Mouse (Mus musculus): ENCODE measurements around the gene Pde8a. TPM values are rescaled to one million over a fixed set of nuclear protein-coding genes. Genes with fewer than 3 reads are reported as not detected.

Gene Pde8a
- polyA plus RNA-seq, 1 experiment from 2014 or later = 6.4 TPM

- H3K27me3 ChIP-seq = no peaks in the 10 kb centered on the region
- H3K4me1 ChIP-seq = 0 out of 2 replicates have a peak, but pooled peaks cover 4% of the 10 kb centered on the region
- H3K4me2 ChIP-seq (replicated peaks) = no peak overlapping the region
- H3K36me3 ChIP-seq = no peaks in the 10 kb centered on the region
- no peak overlapping the region for H3K27ac ChIP-seq (replicated peaks)
- H3K4me3 ChIP-seq (replicated peaks) = no peak overlapping the region
- ATAC-seq (ENCODE audit: insufficient number of reproducible peaks, low FRiP score, low TSS enrichment, low read depth) = no peak
- H3K9me3 ChIP-seq (replicated peaks) = no peaks in the 10 kb centered on the region
- no peak overlapping the region for H3K9ac ChIP-seq
Measured at GRCm38 (mm10) chr7:81311581-81311980, 98.2 kb downstream of the Pde8a start.

DNA sequence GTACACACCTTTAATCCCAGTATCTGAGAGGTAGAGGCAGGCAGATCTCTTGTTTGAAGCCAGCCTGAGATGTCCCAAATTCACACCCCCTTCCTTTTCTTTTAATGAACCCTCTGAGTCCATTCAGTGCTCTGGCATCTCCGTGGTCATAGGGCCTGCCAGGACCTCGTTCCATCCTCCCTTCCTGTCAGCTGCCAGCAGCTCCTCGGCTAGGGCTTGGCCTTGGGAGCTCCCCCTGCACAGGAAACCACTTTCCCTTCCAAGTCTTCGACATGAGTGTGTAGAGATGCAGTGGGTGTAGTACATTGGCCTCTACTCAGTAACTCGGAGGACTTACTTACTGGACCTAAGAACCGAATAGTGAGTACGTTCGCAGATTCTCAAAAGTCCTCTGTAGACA is 102.2 kb downstream of the Pde8a start:
- H3K4me2 ChIP-seq (replicated peaks) = no peak overlapping the region
- no peak for ATAC-seq (ENCODE audit: insufficient number of reproducible peaks, low FRiP score, low TSS enrichment, low read depth)
- H3K4me1 ChIP-seq = 0 out of 2 replicates have a peak, but pooled peaks cover 4% of the 10 kb centered on the region
- no peak overlapping the region for H3K9ac ChIP-seq
- no peaks in the 10 kb centered on the region for H3K36me3 ChIP-seq
- H3K27ac ChIP-seq (replicated peaks) = no peak overlapping the region
- WGBS = 70% methylated on average over 8 of the region's 8 CpGs
- H3K27me3 ChIP-seq = no peaks in the 10 kb centered on the region
- H3K4me3 ChIP-seq (replicated peaks) = no peak overlapping the region
- H3K9me3 ChIP-seq (replicated peaks) = no peaks in the 10 kb centered on the region

DNA sequence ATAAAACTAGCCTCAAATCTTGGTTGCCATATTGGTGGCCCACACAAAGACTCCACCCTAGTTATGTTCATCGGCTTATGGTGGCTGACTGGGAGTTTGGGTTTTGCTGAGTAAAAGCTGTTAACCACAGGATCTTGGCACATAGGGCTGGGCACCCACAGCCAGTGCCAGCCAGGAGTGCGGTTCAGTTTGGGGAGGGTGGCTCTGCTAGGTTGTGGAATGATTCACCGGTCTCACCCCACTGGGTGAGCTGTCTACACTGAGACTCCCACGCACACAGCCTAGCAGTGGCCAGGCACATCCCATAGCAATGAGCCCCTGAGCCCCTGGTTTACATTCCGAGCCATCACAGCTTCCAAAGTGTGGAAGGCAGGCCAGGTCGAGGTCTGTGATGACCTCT is 106.4 kb downstream of the Pde8a start:
- Histone ChIP-seq H3K27me3 (no peaks in the 10 kb centered on the region), H3K4me1 (no peaks in the 10 kb centered on the region), H3K9me3 (replicated peaks) (no peaks in the 10 kb centered on the region), H3K9ac (no peak overlapping the region), H3K27ac (replicated peaks) (no peak overlapping the region), H3K36me3 (no peaks in the 10 kb centered on the region), H3K4me2 (replicated peaks) (no peak overlapping the region), H3K4me3 (replicated peaks) (no peak overlapping the region)
- 79% methylated on average over 6 of the region's 6 CpGs for WGBS
- no peak for ATAC-seq (ENCODE audit: insufficient number of reproducible peaks, low FRiP score, low TSS enrichment, low read depth)

DNA sequence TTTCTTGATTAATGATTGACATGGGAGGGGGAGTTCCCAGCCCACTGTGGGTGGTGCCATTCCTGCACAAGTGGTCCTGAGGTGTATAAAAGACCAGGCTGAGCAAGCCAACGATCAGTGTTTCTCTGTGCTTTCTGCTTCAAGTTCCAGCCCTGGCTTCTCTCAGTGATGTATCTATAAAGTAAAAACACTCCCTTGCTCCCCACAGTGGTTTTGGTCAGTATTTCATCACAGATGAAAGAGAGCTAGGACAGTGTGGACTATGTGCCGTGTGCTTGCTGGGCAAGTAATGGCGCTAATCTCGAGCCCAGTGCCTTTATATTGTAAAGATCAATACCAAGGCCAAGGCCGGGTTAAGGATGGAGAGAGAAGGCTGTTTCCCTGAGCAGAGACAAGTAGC is 108.4 kb downstream of the Pde8a start:
- H3K4me1 ChIP-seq = no peaks in the 10 kb centered on the region
- H3K4me2 ChIP-seq (replicated peaks) = no peak overlapping the region
- no peak overlapping the region for H3K27ac ChIP-seq (replicated peaks)
- H3K4me3 ChIP-seq (replicated peaks) = no peak overlapping the region
- H3K36me3 ChIP-seq = no peaks in the 10 kb centered on the region
- WGBS = 87% methylated on average over 5 of the region's 5 CpGs
- no peak overlapping the region for H3K9ac ChIP-seq
- H3K9me3 ChIP-seq (replicated peaks) = no peaks in the 10 kb centered on the region
- ATAC-seq (ENCODE audit: insufficient number of reproducible peaks, low FRiP score, low TSS enrichment, low read depth) = no peak
- no peaks in the 10 kb centered on the region for H3K27me3 ChIP-seq

DNA sequence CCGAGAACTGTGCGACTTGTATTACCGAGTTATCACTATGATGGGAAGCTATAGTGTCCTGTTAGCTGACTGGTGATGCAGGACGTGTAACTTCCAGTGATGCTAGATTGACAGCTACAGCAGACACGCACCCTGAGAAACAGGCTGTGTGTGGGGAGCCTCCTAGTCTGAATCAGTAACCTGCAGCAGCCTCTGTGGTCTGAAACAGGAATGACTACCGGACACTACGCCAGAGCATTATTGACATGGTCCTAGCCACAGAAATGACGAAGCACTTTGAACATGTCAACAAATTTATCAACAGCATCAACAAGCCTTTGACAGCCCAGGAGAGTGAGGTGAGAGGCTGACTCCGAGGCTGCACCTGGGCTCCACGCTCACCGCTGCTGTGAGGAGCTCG is 112.6 kb downstream of the Pde8a start:
- H3K27ac ChIP-seq (replicated peaks) = no peak overlapping the region

DNA sequence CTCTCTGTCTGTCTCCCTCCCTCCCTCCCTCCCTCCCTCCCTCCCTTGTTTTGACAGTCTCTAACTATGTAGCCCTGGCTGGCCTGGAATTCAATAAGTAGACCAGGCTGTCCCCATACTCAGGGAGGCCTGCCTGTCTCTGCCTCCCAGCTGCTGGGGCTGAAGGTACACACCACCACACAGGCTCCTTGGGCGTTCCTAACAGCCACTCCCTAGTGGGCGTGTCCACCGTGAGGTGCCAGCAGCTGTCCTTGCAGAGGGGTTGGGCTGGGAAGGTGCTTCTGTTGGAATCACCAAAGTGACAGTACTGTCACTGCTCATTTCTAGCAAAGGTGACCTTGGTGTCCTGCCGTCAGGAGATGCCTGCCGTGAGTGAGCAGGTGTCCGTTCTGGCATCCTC is 113.5 kb downstream of the Pde8a start:
- Histone ChIP-seq H3K27ac (replicated peaks) (no peak overlapping the region), H3K9me3 (replicated peaks) (no peaks in the 10 kb centered on the region), H3K4me1 (no peaks in the 10 kb centered on the region), H3K4me2 (replicated peaks) (no peak overlapping the region), H3K27me3 (no peaks in the 10 kb centered on the region), H3K36me3 (peaks cover 18% of the 10 kb centered on the region), H3K4me3 (replicated peaks) (no peak overlapping the region), H3K9ac (no peak overlapping the region)
- WGBS = 88% methylated on average over 6 of the region's 6 CpGs
- ATAC-seq (ENCODE audit: insufficient number of reproducible peaks, low FRiP score, low TSS enrichment, low read depth) = no peak

More for the DNA sequence above, 112.6 kb downstream of the Pde8a start:
- Histone ChIP-seq H3K4me2 (replicated peaks) (no peak overlapping the region), H3K4me1 (no peaks in the 10 kb centered on the region), H3K27me3 (no peaks in the 10 kb centered on the region), H3K36me3 (peaks cover 18% of the 10 kb centered on the region), H3K4me3 (replicated peaks) (no peak overlapping the region), H3K9ac (no peak overlapping the region), H3K9me3 (replicated peaks) (no peaks in the 10 kb centered on the region)
- no peak for ATAC-seq (ENCODE audit: insufficient number of reproducible peaks, low FRiP score, low TSS enrichment, low read depth)
- WGBS = 81% methylated on average over 12 of the region's 12 CpGs

- H3K9ac ChIP-seq = no peak overlapping the region
- H3K4me1 ChIP-seq = no peaks in the 10 kb centered on the region
- H3K9me3 ChIP-seq (replicated peaks) = no peaks in the 10 kb centered on the region
- ATAC-seq (ENCODE audit: insufficient number of reproducible peaks, low FRiP score, low TSS enrichment, low read depth) = no peak
- H3K27me3 ChIP-seq = no peaks in the 10 kb centered on the region
- 83% methylated on average over 10 of the region's 10 CpGs for WGBS
- H3K27ac ChIP-seq (replicated peaks) = no peak overlapping the region
- H3K36me3 ChIP-seq = peaks cover 21% of the 10 kb centered on the region
- H3K4me3 ChIP-seq (replicated peaks) = no peak overlapping the region
- H3K4me2 ChIP-seq (replicated peaks) = no peak overlapping the region
Measured at GRCm38 (mm10) chr7:81327661-81328060, 114.3 kb downstream of the Pde8a start.

- whole genome bisulfite sequencing = 33% methylated on average over 3 of the region's 3 CpGs
- no peaks in the 10 kb centered on the region for H3K4me1 ChIP-seq
- peaks cover 34% of the 10 kb centered on the region for H3K36me3 ChIP-seq
- H3K27me3 ChIP-seq = no peaks in the 10 kb centered on the region
- H3K4me3 ChIP-seq (replicated peaks) = no peak overlapping the region
- no peak overlapping the region for H3K27ac ChIP-seq (replicated peaks)
- H3K9ac ChIP-seq = no peak overlapping the region
- H3K4me2 ChIP-seq (replicated peaks) = no peak overlapping the region
- ATAC-seq (ENCODE audit: insufficient number of reproducible peaks, low FRiP score, low TSS enrichment, low read depth) = no peak
- H3K9me3 ChIP-seq (replicated peaks) = no peaks in the 10 kb centered on the region
Measured at GRCm38 (mm10) chr7:81330767-81331166, 117.4 kb downstream of the Pde8a start.

- no peaks in the 10 kb centered on the region for H3K27me3 ChIP-seq
- WGBS = 86% methylated on average over 7 of the region's 7 CpGs
- no peaks in the 10 kb centered on the region for H3K9me3 ChIP-seq (replicated peaks)
- no peak overlapping the region for H3K4me3 ChIP-seq (replicated peaks)
- H3K27ac ChIP-seq (replicated peaks) = no peak overlapping the region
- H3K4me1 ChIP-seq = no peaks in the 10 kb centered on the region
- ATAC-seq (ENCODE audit: insufficient number of reproducible peaks, low FRiP score, low TSS enrichment, low read depth) = no peak
- H3K9ac ChIP-seq = no peak overlapping the region
- H3K4me2 ChIP-seq (replicated peaks) = no peak overlapping the region
- H3K36me3 ChIP-seq = peaks cover 44% of the 10 kb centered on the region
Measured at GRCm38 (mm10) chr7:81331851-81332250, 118.5 kb downstream of the Pde8a start.

DNA sequence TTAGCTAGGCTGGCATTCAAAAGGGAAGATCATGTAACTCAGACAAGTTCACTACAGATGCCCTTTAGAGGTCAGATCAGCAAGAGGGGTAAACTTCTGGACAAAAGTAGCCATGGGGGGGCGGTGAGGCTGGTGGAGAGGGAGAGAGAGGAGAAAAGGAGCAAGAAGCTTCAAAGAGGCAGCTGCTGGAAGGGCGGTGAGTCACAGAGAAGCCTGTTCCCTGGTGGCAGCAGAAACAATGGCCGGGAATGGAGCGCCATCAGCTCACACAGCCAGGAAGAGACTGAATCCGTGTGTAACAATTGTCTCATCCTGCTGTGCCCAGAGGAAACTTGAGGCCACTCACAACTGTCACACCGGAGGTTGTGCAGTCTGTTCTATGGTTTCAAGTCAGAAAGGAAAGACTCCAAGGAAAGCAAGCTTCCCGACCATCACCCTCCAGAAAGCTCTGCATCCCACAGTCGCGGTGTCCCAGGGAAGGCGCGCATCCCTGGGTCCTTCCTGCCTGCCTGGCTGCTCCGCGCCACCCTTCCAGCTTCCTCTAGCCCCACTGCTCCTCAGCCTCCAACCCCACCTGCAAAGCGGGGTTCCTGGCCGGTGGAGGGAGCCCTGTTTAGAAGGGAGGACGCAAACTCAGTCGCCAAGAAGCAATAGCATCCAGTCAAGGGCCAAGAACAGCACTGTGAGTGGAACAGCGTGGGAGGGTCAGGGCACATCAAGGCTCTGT is 122.5 kb downstream of the Pde8a start:
- no peak for ATAC-seq (ENCODE audit: insufficient number of reproducible peaks, low FRiP score, low TSS enrichment, low read depth)
- Histone ChIP-seq H3K9ac (no peak overlapping the region), H3K36me3 (peaks cover 64% of the 10 kb centered on the region), H3K27me3 (no peaks in the 10 kb centered on the region), H3K27ac (replicated peaks) (peak overlapping the region; percentile 51; the same call in 1 of the 2 replicates), H3K4me3 (replicated peaks) (no peak overlapping the region), H3K4me1 (no peaks in the 10 kb centered on the region), H3K4me2 (replicated peaks) (no peak overlapping the region), H3K9me3 (replicated peaks) (no peaks in the 10 kb centered on the region)
- 70% methylated on average over 18 of the region's 18 CpGs for WGBS

DNA sequence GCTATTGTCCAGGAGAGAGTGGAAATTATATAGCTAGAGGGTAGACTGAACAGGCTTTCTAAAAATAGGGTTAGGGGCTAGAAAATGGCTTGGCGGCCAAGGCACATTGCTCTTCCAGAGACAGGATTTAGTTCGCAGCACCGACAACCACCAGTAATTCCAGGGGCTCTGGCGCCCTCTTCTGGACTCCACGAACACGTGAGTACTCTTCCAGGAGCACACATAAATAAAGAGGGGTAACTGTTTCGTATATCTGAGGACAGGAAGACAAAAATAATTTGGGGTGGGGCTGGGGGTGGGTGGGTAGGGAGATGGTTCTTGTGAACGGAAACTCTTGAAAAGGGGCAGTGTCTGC is 123.0 kb downstream of the Pde8a start:
- no peak overlapping the region for H3K9ac ChIP-seq

More for the DNA sequence above, 123.0 kb downstream of the Pde8a start:
- WGBS = 42% methylated on average over 8 of the region's 8 CpGs
- 0 out of 2 replicates have a peak overlapping the region, but pooled peaks have one; percentile 51 for H3K27ac ChIP-seq (replicated peaks)
- H3K36me3 ChIP-seq = peaks cover 69% of the 10 kb centered on the region
- H3K9me3 ChIP-seq (replicated peaks) = no peaks in the 10 kb centered on the region
- no peaks in the 10 kb centered on the region for H3K27me3 ChIP-seq
- no peak overlapping the region for H3K4me2 ChIP-seq (replicated peaks)
- H3K4me1 ChIP-seq = no peaks in the 10 kb centered on the region
- no peak for ATAC-seq (ENCODE audit: insufficient number of reproducible peaks, low FRiP score, low TSS enrichment, low read depth)
- no peak overlapping the region for H3K4me3 ChIP-seq (replicated peaks)

Measured in embryonic facial prominence, embryonic 15.5 days (tissue).